Mouse (Mus musculus): ENCODE data around the gene Zfp981. TPM values are rescaled to one million over a fixed set of nuclear protein-coding genes. Genes with fewer than 3 reads are reported as not detected.
"Not testable (repeated sequence)": the region's sequence is repeated elsewhere in the genome, so short reads cannot be mapped to it uniquely, and the experiment has no call there.

Gene Zfp981
- polyA plus RNA-seq, 1 experiment from 2014 or later: 0.02 TPM

GRCm38 (mm10) chr4:146460685-146461084 is 41.1 kb upstream of the Zfp981 start:
- ATAC-seq (ENCODE audit: low read depth); H3K4me3 ChIP-seq (ENCODE audit: low read depth, low read length); H3K4me1 ChIP-seq (ENCODE audit: control insufficient read depth, low read depth, low read length); H3K36me3 ChIP-seq (ENCODE audit: control insufficient read depth, insufficient read depth); H3K27me3 ChIP-seq (ENCODE audit: control insufficient read depth, insufficient read depth, low read depth, low read length); H3K27ac ChIP-seq (ENCODE audit: low read length); H3K9ac ChIP-seq (ENCODE audit: low read depth, low read length); H3K4me2 ChIP-seq (ENCODE audit: low read depth, low read length): not testable (repeated sequence)
- 65% methylated on average over 5 of the region's 5 CpGs for WGBS (ENCODE audit: insufficient replicate concordance)
- H3K9me3 ChIP-seq (replicated peaks; ENCODE audit: control insufficient read depth, low read length): peaks cover 12% of the 10 kb centered on the region

- not testable (repeated sequence) for H3K4me3 ChIP-seq (ENCODE audit: low read depth, low read length); H3K9me3 ChIP-seq (replicated peaks; ENCODE audit: control insufficient read depth, low read length); H3K27me3 ChIP-seq (ENCODE audit: control insufficient read depth, insufficient read depth, low read depth, low read length); H3K27ac ChIP-seq (ENCODE audit: low read length); H3K36me3 ChIP-seq (ENCODE audit: control insufficient read depth, insufficient read depth); H3K4me2 ChIP-seq (ENCODE audit: low read depth, low read length); H3K4me1 ChIP-seq (ENCODE audit: control insufficient read depth, low read depth, low read length); ATAC-seq (ENCODE audit: low read depth); H3K9ac ChIP-seq (ENCODE audit: low read depth, low read length)
- WGBS (ENCODE audit: insufficient replicate concordance): 83% methylated on average over 17 of the region's 19 CpGs
Measured at GRCm38 (mm10) chr4:146463649-146464351, 38.0 kb upstream of the Zfp981 start.

- ATAC-seq (ENCODE audit: low read depth); H3K9ac ChIP-seq (ENCODE audit: low read depth, low read length); H3K27me3 ChIP-seq (ENCODE audit: control insufficient read depth, insufficient read depth, low read depth, low read length); H3K4me3 ChIP-seq (ENCODE audit: low read depth, low read length); H3K4me1 ChIP-seq (ENCODE audit: control insufficient read depth, low read depth, low read length); H3K27ac ChIP-seq (ENCODE audit: low read length); H3K9me3 ChIP-seq (replicated peaks; ENCODE audit: control insufficient read depth, low read length); H3K36me3 ChIP-seq (ENCODE audit: control insufficient read depth, insufficient read depth); H3K4me2 ChIP-seq (ENCODE audit: low read depth, low read length): not testable (repeated sequence)
- WGBS (ENCODE audit: insufficient replicate concordance): 78% methylated on average over 8 of the region's 12 CpGs
Measured at GRCm38 (mm10) chr4:146469984-146470383, 31.8 kb upstream of the Zfp981 start.

- ATAC-seq (ENCODE audit: low read depth); H3K9me3 ChIP-seq (replicated peaks; ENCODE audit: control insufficient read depth, low read length); H3K4me1 ChIP-seq (ENCODE audit: control insufficient read depth, low read depth, low read length); H3K27me3 ChIP-seq (ENCODE audit: control insufficient read depth, insufficient read depth, low read depth, low read length); H3K4me3 ChIP-seq (ENCODE audit: low read depth, low read length); H3K9ac ChIP-seq (ENCODE audit: low read depth, low read length); H3K36me3 ChIP-seq (ENCODE audit: control insufficient read depth, insufficient read depth); H3K4me2 ChIP-seq (ENCODE audit: low read depth, low read length); H3K27ac ChIP-seq (ENCODE audit: low read length): not testable (repeated sequence)
- no CpG with 5 or more reads among the region's 1 CpGs for WGBS (ENCODE audit: insufficient replicate concordance)
Measured at GRCm38 (mm10) chr4:146474181-146474580, 27.6 kb upstream of the Zfp981 start.

- H3K27me3 ChIP-seq (ENCODE audit: control insufficient read depth, insufficient read depth, low read depth, low read length); H3K4me2 ChIP-seq (ENCODE audit: low read depth, low read length); H3K9ac ChIP-seq (ENCODE audit: low read depth, low read length); H3K9me3 ChIP-seq (replicated peaks; ENCODE audit: control insufficient read depth, low read length); H3K4me1 ChIP-seq (ENCODE audit: control insufficient read depth, low read depth, low read length); H3K27ac ChIP-seq (ENCODE audit: low read length); H3K36me3 ChIP-seq (ENCODE audit: control insufficient read depth, insufficient read depth); H3K4me3 ChIP-seq (ENCODE audit: low read depth, low read length): not testable (repeated sequence)
- 51% methylated on average over 54 of the region's 94 CpGs for WGBS (ENCODE audit: insufficient replicate concordance)
- peak; percentile 64 for ATAC-seq (ENCODE audit: low read depth)
Measured at GRCm38 (mm10) chr4:146474716-146475676, 26.8 kb upstream of the Zfp981 start.

- not testable (repeated sequence) for H3K9ac ChIP-seq (ENCODE audit: low read depth, low read length); ATAC-seq (ENCODE audit: low read depth); H3K4me1 ChIP-seq (ENCODE audit: control insufficient read depth, low read depth, low read length); H3K4me2 ChIP-seq (ENCODE audit: low read depth, low read length); H3K4me3 ChIP-seq (ENCODE audit: low read depth, low read length); H3K27ac ChIP-seq (ENCODE audit: low read length); H3K36me3 ChIP-seq (ENCODE audit: control insufficient read depth, insufficient read depth); H3K9me3 ChIP-seq (replicated peaks; ENCODE audit: control insufficient read depth, low read length); H3K27me3 ChIP-seq (ENCODE audit: control insufficient read depth, insufficient read depth, low read depth, low read length)
- WGBS (ENCODE audit: insufficient replicate concordance): 82% methylated on average over 2 of the region's 2 CpGs
Measured at GRCm38 (mm10) chr4:146476260-146476659, 25.6 kb upstream of the Zfp981 start.

GRCm38 (mm10) chr4:146476959-146477358 is 24.9 kb upstream of the Zfp981 start:
- H3K4me3 ChIP-seq (ENCODE audit: low read depth, low read length); H3K36me3 ChIP-seq (ENCODE audit: control insufficient read depth, insufficient read depth); ATAC-seq (ENCODE audit: low read depth); H3K4me1 ChIP-seq (ENCODE audit: control insufficient read depth, low read depth, low read length); H3K4me2 ChIP-seq (ENCODE audit: low read depth, low read length); H3K27me3 ChIP-seq (ENCODE audit: control insufficient read depth, insufficient read depth, low read depth, low read length); H3K9ac ChIP-seq (ENCODE audit: low read depth, low read length); H3K27ac ChIP-seq (ENCODE audit: low read length); H3K9me3 ChIP-seq (replicated peaks; ENCODE audit: control insufficient read depth, low read length): not testable (repeated sequence)
- 57% methylated on average over 3 of the region's 3 CpGs for WGBS (ENCODE audit: insufficient replicate concordance)

GRCm38 (mm10) chr4:146480376-146481096 is 21.3 kb upstream of the Zfp981 start:
- not testable (repeated sequence) for H3K9ac ChIP-seq (ENCODE audit: low read depth, low read length); H3K4me2 ChIP-seq (ENCODE audit: low read depth, low read length); H3K4me3 ChIP-seq (ENCODE audit: low read depth, low read length); H3K27ac ChIP-seq (ENCODE audit: low read length); H3K4me1 ChIP-seq (ENCODE audit: control insufficient read depth, low read depth, low read length); H3K27me3 ChIP-seq (ENCODE audit: control insufficient read depth, insufficient read depth, low read depth, low read length); H3K36me3 ChIP-seq (ENCODE audit: control insufficient read depth, insufficient read depth)
- peaks cover 13% of the 10 kb centered on the region for H3K9me3 ChIP-seq (replicated peaks; ENCODE audit: control insufficient read depth, low read length)
- 53% methylated on average over 6 of the region's 6 CpGs for WGBS (ENCODE audit: insufficient replicate concordance)
- peak; percentile 25 for ATAC-seq (ENCODE audit: low read depth)
